Mouse (Mus musculus): ENCODE results near the gene Glyat. TPM values are rescaled to one million over a fixed set of nuclear protein-coding genes. Genes with fewer than 3 reads are reported as not detected.

Gene Glyat
- polyA plus RNA-seq, 1 experiment from 2014 or later = not detected

- 67% methylated on average over 1 of the region's 1 CpGs for WGBS
Observed at GRCm38 (mm10) chr19:12599674-12600073, 33.4 kb upstream of the Glyat start, which contains the start of gene Gm4952. Gm4952 (plus strand) TSS chr19:12599974.

GRCm38 (mm10) chr19:12600684-12601480 lies 32.2 kb upstream of the Glyat start:
- Histone ChIP-seq H3K27ac (ENCODE audit: low read depth, low read length) (no peak overlapping the region), H3K36me3 (ENCODE audit: control insufficient read depth, insufficient read depth, low read length) (no peaks in the 10 kb centered on the region), H3K4me1 (replicated peaks; ENCODE audit: control insufficient read depth, insufficient read depth, low read length) (no peaks in the 10 kb centered on the region), H3K4me2 (ENCODE audit: low read depth, low read length, severe bottlenecking) (no peak overlapping the region), H3K4me3 (ENCODE audit: low read depth, low read length) (no peak overlapping the region), H3K9ac (ENCODE audit: low read length) (no peak overlapping the region), H3K27me3 (ENCODE audit: control insufficient read depth, insufficient read depth, low read length) (no peaks in the 10 kb centered on the region), H3K9me3 (ENCODE audit: control insufficient read depth, low read length) (no peaks in the 10 kb centered on the region)
- DNase-seq (ENCODE audit: low spot score) (no peak), ATAC-seq (replicated peaks; ENCODE audit: low FRiP score) (no peak)
- 44% methylated on average over 2 of the region's 2 CpGs for WGBS

More at GRCm38 (mm10) chr19:12599674-12600073, 33.4 kb upstream of the Glyat start, which contains the start of gene Gm4952:
- Histone ChIP-seq H3K4me1 (replicated peaks; ENCODE audit: control insufficient read depth, insufficient read depth, low read length) (no peaks in the 10 kb centered on the region), H3K36me3 (ENCODE audit: control insufficient read depth, insufficient read depth, low read length) (no peaks in the 10 kb centered on the region), H3K27me3 (ENCODE audit: control insufficient read depth, insufficient read depth, low read length) (no peaks in the 10 kb centered on the region), H3K4me2 (ENCODE audit: low read depth, low read length, severe bottlenecking) (no peak within 1 kb of the TSS), H3K27ac (ENCODE audit: low read depth, low read length) (no peak within 1 kb of the TSS), H3K9me3 (ENCODE audit: control insufficient read depth, low read length) (no peaks in the 10 kb centered on the region), H3K4me3 (ENCODE audit: low read depth, low read length) (no peak within 1 kb of the TSS), H3K9ac (ENCODE audit: low read length) (no peak within 1 kb of the TSS)
- ATAC-seq (replicated peaks; ENCODE audit: low FRiP score) = no peak
- DNase-seq (ENCODE audit: low spot score) = no peak

- ATAC-seq (replicated peaks; ENCODE audit: low FRiP score) = no peak
- Histone ChIP-seq H3K9me3 (ENCODE audit: control insufficient read depth, low read length) (no peaks in the 10 kb centered on the region), H3K4me1 (replicated peaks; ENCODE audit: control insufficient read depth, insufficient read depth, low read length) (no peaks in the 10 kb centered on the region), H3K4me3 (ENCODE audit: low read depth, low read length) (no peak overlapping the region), H3K9ac (ENCODE audit: low read length) (no peak overlapping the region), H3K27ac (ENCODE audit: low read depth, low read length) (no peak overlapping the region), H3K36me3 (ENCODE audit: control insufficient read depth, insufficient read depth, low read length) (no peaks in the 10 kb centered on the region), H3K4me2 (ENCODE audit: low read depth, low read length, severe bottlenecking) (no peak overlapping the region), H3K27me3 (ENCODE audit: control insufficient read depth, insufficient read depth, low read length) (no peaks in the 10 kb centered on the region)
- no peak for DNase-seq (ENCODE audit: low spot score)
Observed at GRCm38 (mm10) chr19:12608336-12608735, 24.8 kb upstream of the Glyat start.

- no peak overlapping the region for H3K27ac ChIP-seq (ENCODE audit: low read depth, low read length)
- no peak overlapping the region for H3K9ac ChIP-seq (ENCODE audit: low read length)
- ATAC-seq (replicated peaks; ENCODE audit: low FRiP score) (no peak), DNase-seq (ENCODE audit: low spot score) (no peak)
- H3K36me3 ChIP-seq (ENCODE audit: control insufficient read depth, insufficient read depth, low read length) = no peaks in the 10 kb centered on the region
- no peak overlapping the region for H3K4me3 ChIP-seq (ENCODE audit: low read depth, low read length)
- no peaks in the 10 kb centered on the region for H3K9me3 ChIP-seq (ENCODE audit: control insufficient read depth, low read length)
- H3K27me3 ChIP-seq (ENCODE audit: control insufficient read depth, insufficient read depth, low read length) = no peaks in the 10 kb centered on the region
- 78% methylated on average over 1 of the region's 1 CpGs for WGBS
- no peak overlapping the region for H3K4me2 ChIP-seq (ENCODE audit: low read depth, low read length, severe bottlenecking)
- no peaks in the 10 kb centered on the region for H3K4me1 ChIP-seq (replicated peaks; ENCODE audit: control insufficient read depth, insufficient read depth, low read length)
Observed at GRCm38 (mm10) chr19:12613646-12614045, 19.5 kb upstream of the Glyat start.

GRCm38 (mm10) chr19:12634259-12634658 lies 1.2 kb downstream of the Glyat start:
- Histone ChIP-seq H3K9me3 (ENCODE audit: control insufficient read depth, low read length) (no peaks in the 10 kb centered on the region), H3K9ac (ENCODE audit: low read length) (no peak overlapping the region), H3K27ac (ENCODE audit: low read depth, low read length) (no peak overlapping the region), H3K27me3 (ENCODE audit: control insufficient read depth, insufficient read depth, low read length) (no peaks in the 10 kb centered on the region), H3K4me1 (replicated peaks; ENCODE audit: control insufficient read depth, insufficient read depth, low read length) (no peaks in the 10 kb centered on the region), H3K4me2 (ENCODE audit: low read depth, low read length, severe bottlenecking) (no peak overlapping the region), H3K4me3 (ENCODE audit: low read depth, low read length) (no peak overlapping the region), H3K36me3 (ENCODE audit: control insufficient read depth, insufficient read depth, low read length) (no peaks in the 10 kb centered on the region)
- ATAC-seq (replicated peaks; ENCODE audit: low FRiP score) (no peak), DNase-seq (ENCODE audit: low spot score) (no peak)
- 91% methylated on average over 3 of the region's 3 CpGs for WGBS

GRCm38 (mm10) chr19:12634963-12635362 lies 1.9 kb downstream of the Glyat start:
- no peaks in the 10 kb centered on the region for H3K27me3 ChIP-seq (ENCODE audit: control insufficient read depth, insufficient read depth, low read length)
- no peak for ATAC-seq (replicated peaks; ENCODE audit: low FRiP score)
- WGBS = 88% methylated on average over 4 of the region's 4 CpGs

GRCm38 (mm10) chr19:12636863-12637262 lies 3.8 kb downstream of the Glyat start:
- Histone ChIP-seq H3K4me2 (ENCODE audit: low read depth, low read length, severe bottlenecking) (no peak overlapping the region), H3K9me3 (ENCODE audit: control insufficient read depth, low read length) (no peaks in the 10 kb centered on the region), H3K27me3 (ENCODE audit: control insufficient read depth, insufficient read depth, low read length) (no peaks in the 10 kb centered on the region), H3K27ac (ENCODE audit: low read depth, low read length) (no peak overlapping the region), H3K36me3 (ENCODE audit: control insufficient read depth, insufficient read depth, low read length) (no peaks in the 10 kb centered on the region), H3K4me1 (replicated peaks; ENCODE audit: control insufficient read depth, insufficient read depth, low read length) (no peaks in the 10 kb centered on the region), H3K9ac (ENCODE audit: low read length) (no peak overlapping the region), H3K4me3 (ENCODE audit: low read depth, low read length) (no peak overlapping the region)
- WGBS = 76% methylated on average over 3 of the region's 3 CpGs
- DNase-seq (ENCODE audit: low spot score) = no peak
- no peak for ATAC-seq (replicated peaks; ENCODE audit: low FRiP score)

More at GRCm38 (mm10) chr19:12634963-12635362, 1.9 kb downstream of the Glyat start:
- no peaks in the 10 kb centered on the region for H3K36me3 ChIP-seq (ENCODE audit: control insufficient read depth, insufficient read depth, low read length)
- no peak overlapping the region for H3K4me3 ChIP-seq (ENCODE audit: low read depth, low read length)
- H3K4me2 ChIP-seq (ENCODE audit: low read depth, low read length, severe bottlenecking) = no peak overlapping the region
- no peaks in the 10 kb centered on the region for H3K9me3 ChIP-seq (ENCODE audit: control insufficient read depth, low read length)
- no peaks in the 10 kb centered on the region for H3K4me1 ChIP-seq (replicated peaks; ENCODE audit: control insufficient read depth, insufficient read depth, low read length)
- no peak overlapping the region for H3K27ac ChIP-seq (ENCODE audit: low read depth, low read length)
- H3K9ac ChIP-seq (ENCODE audit: low read length) = no peak overlapping the region
- DNase-seq (ENCODE audit: low spot score) = no peak

- Histone ChIP-seq H3K4me2 (ENCODE audit: low read depth, low read length, severe bottlenecking) (no peak overlapping the region), H3K9me3 (ENCODE audit: control insufficient read depth, low read length) (no peaks in the 10 kb centered on the region), H3K4me1 (replicated peaks; ENCODE audit: control insufficient read depth, insufficient read depth, low read length) (no peaks in the 10 kb centered on the region), H3K36me3 (ENCODE audit: control insufficient read depth, insufficient read depth, low read length) (no peaks in the 10 kb centered on the region), H3K9ac (ENCODE audit: low read length) (no peak overlapping the region), H3K27ac (ENCODE audit: low read depth, low read length) (no peak overlapping the region), H3K27me3 (ENCODE audit: control insufficient read depth, insufficient read depth, low read length) (no peaks in the 10 kb centered on the region), H3K4me3 (ENCODE audit: low read depth, low read length) (no peak overlapping the region)
- no peak for DNase-seq (ENCODE audit: low spot score)
- no peak for ATAC-seq (replicated peaks; ENCODE audit: low FRiP score)
- 90% methylated on average over 1 of the region's 1 CpGs for WGBS
Observed at GRCm38 (mm10) chr19:12638049-12638448, 4.9 kb downstream of the Glyat start.

- Histone ChIP-seq H3K27me3 (ENCODE audit: control insufficient read depth, insufficient read depth, low read length) (no peaks in the 10 kb centered on the region), H3K4me2 (ENCODE audit: low read depth, low read length, severe bottlenecking) (no peak overlapping the region), H3K4me3 (ENCODE audit: low read depth, low read length) (no peak overlapping the region), H3K27ac (ENCODE audit: low read depth, low read length) (no peak overlapping the region), H3K9ac (ENCODE audit: low read length) (no peak overlapping the region), H3K4me1 (replicated peaks; ENCODE audit: control insufficient read depth, insufficient read depth, low read length) (no peaks in the 10 kb centered on the region), H3K36me3 (ENCODE audit: control insufficient read depth, insufficient read depth, low read length) (no peaks in the 10 kb centered on the region), H3K9me3 (ENCODE audit: control insufficient read depth, low read length) (no peaks in the 10 kb centered on the region)
- ATAC-seq (replicated peaks; ENCODE audit: low FRiP score) (no peak), DNase-seq (ENCODE audit: low spot score) (no peak)
Observed at GRCm38 (mm10) chr19:12649511-12649910, 16.4 kb downstream of the Glyat start.
